ENCODE assay signal across 24 mouse cellular contexts in genomic region chr2:74557451-74557850, GRCm38 (mm10).
"Had no signal": no experiment of that assay in that cellular context is flagged by ENCODE, and none has a peak within 500 bp of the region (broad histone marks: within the 10 kb centered on the region; RNA-seq: fewer than 3 reads in every experiment).

No protein-coding gene starts in this region.

- H3K4me3 ChIP-seq: gastrocnemius, adult 2 months; heart, embryonic 10.5 days; heart, embryonic 12.5 days; hindbrain, embryonic 10.5 days; hindbrain, embryonic 12.5 days; intestine, embryonic 15.5 days; layer of hippocampus, adult 2 months; left cerebral cortex, adult 2 months had no signal

- H3K27me3 ChIP-seq: heart, embryonic 12.5 days; hindbrain, embryonic 12.5 days; intestine, embryonic 15.5 days had no signal

- H3K4me2 ChIP-seq: heart, embryonic 12.5 days; hindbrain, embryonic 12.5 days; hindbrain, embryonic 14.5 days; intestine, embryonic 15.5 days; liver, embryonic 11.5 days had no signal

- DNase-seq: gastrocnemius, adult 2 months; gastrocnemius, postnatal 10 days; gastrocnemius, postnatal 25 days; heart, adult 18-20 months; heart, postnatal 10 days; heart, postnatal 4 days; kidney, adult 18-20 months; kidney, adult 8-10 months; kidney, postnatal 10 days; kidney, postnatal 25 days; kidney, postnatal 4 days; liver had no signal

- ATAC-seq: hindbrain, embryonic 16.5 days; inflammation-experienced regulatory T-cells, adult 6 months; intestine, embryonic 15.5 days; intestine, postnatal 0 days had no signal

- H3K27ac ChIP-seq: gastrocnemius, adult 2 months; heart, embryonic 10.5 days; hindbrain, embryonic 10.5 days; hindbrain, embryonic 12.5 days; hindbrain, embryonic 14.5 days; intestine, embryonic 15.5 days; layer of hippocampus, adult 2 months; left cerebral cortex, adult 2 months had no signal

- H3K9ac ChIP-seq: heart, embryonic 12.5 days; hindbrain, embryonic 12.5 days; hindbrain, embryonic 14.5 days; intestine, embryonic 15.5 days had no signal

- H3K9me3 ChIP-seq: heart, embryonic 10.5 days; heart, embryonic 12.5 days; hindbrain, embryonic 10.5 days; hindbrain, embryonic 12.5 days; intestine, embryonic 15.5 days had no signal

- H3K4me1 ChIP-seq: hindbrain, embryonic 10.5 days; hindbrain, embryonic 12.5 days; intestine, embryonic 15.5 days had no signal
